Mouse (Mus musculus): ENCODE results near the gene Mei1. TPM values are rescaled to one million over a fixed set of nuclear protein-coding genes. Genes with fewer than 3 reads are reported as not detected.
"Not testable (repeated sequence)": the region's sequence is repeated elsewhere in the genome, so short reads cannot be mapped to it uniquely, and the experiment has no call there.

Gene Mei1
- polyA plus RNA-seq, 1 experiment from 2014 or later = 0.04 TPM

GRCm38 (mm10) chr15:82091061-82091460, 21.3 kb downstream of the Mei1 start:
- Histone ChIP-seq H3K27me3 (no peaks in the 10 kb centered on the region), H3K9me3 (replicated peaks) (no peaks in the 10 kb centered on the region), H3K27ac (no peak overlapping the region), H3K36me3 (ENCODE audit: poor library complexity, severe bottlenecking) (no peaks in the 10 kb centered on the region), H3K4me1 (no peaks in the 10 kb centered on the region), H3K9ac (no peak overlapping the region), H3K4me3 (no peak overlapping the region), H3K4me2 (no peak overlapping the region)
- no peak for ATAC-seq
- WGBS = 85% methylated on average over 7 of the region's 7 CpGs

GRCm38 (mm10) chr15:82106953-82107555, 37.3 kb downstream of the Mei1 start:
- Histone ChIP-seq H3K36me3 (ENCODE audit: poor library complexity, severe bottlenecking) (no peaks in the 10 kb centered on the region), H3K9ac (no peak overlapping the region), H3K4me3 (no peak overlapping the region), H3K4me2 (no peak overlapping the region), H3K27me3 (no peaks in the 10 kb centered on the region), H3K27ac (no peak overlapping the region), H3K4me1 (no peaks in the 10 kb centered on the region), H3K9me3 (replicated peaks) (no peaks in the 10 kb centered on the region)
- WGBS = 15% methylated on average over 8 of the region's 8 CpGs
- no peak for ATAC-seq

- H3K27me3 ChIP-seq = no peaks in the 10 kb centered on the region
- WGBS = 90% methylated on average over 8 of the region's 8 CpGs
- H3K9me3 ChIP-seq (replicated peaks) = no peaks in the 10 kb centered on the region
- no peak overlapping the region for H3K9ac ChIP-seq
- no peak overlapping the region for H3K4me3 ChIP-seq
- H3K4me1 ChIP-seq = no peaks in the 10 kb centered on the region
- no peaks in the 10 kb centered on the region for H3K36me3 ChIP-seq (ENCODE audit: poor library complexity, severe bottlenecking)
- no peak overlapping the region for H3K27ac ChIP-seq
- ATAC-seq = no peak
- H3K4me2 ChIP-seq = no peak overlapping the region
Measured at GRCm38 (mm10) chr15:82120544-82120943, 50.7 kb downstream of the Mei1 start.

- not testable (repeated sequence) for H3K27ac ChIP-seq; H3K9me3 ChIP-seq (replicated peaks); H3K9ac ChIP-seq; H3K36me3 ChIP-seq (ENCODE audit: poor library complexity, severe bottlenecking); ATAC-seq; H3K27me3 ChIP-seq
- peak overlapping the region; percentile 83; the same call in 1 of the 2 replicates for H3K4me3 ChIP-seq
- H3K4me1 ChIP-seq = peaks cover 19% of the 10 kb centered on the region
- 73% methylated on average over 4 of the region's 4 CpGs for WGBS
- H3K4me2 ChIP-seq = peak overlapping the region; percentile 90
Measured at GRCm38 (mm10) chr15:82126690-82127089, 56.9 kb downstream of the Mei1 start.

GRCm38 (mm10) chr15:82127426-82128374, 57.9 kb downstream of the Mei1 start, which contains the start of gene Ccdc134:
Gene Ccdc134, plus strand, starts transcription at chr15:82127922.
- Histone ChIP-seq H3K9ac (peak within 1 kb of the TSS; percentile 78), H3K36me3 (ENCODE audit: poor library complexity, severe bottlenecking) (peaks cover 9% of the 10 kb centered on the region), H3K27me3 (no peaks in the 10 kb centered on the region), H3K4me1 (peaks cover 19% of the 10 kb centered on the region), H3K4me2 (peak within 1 kb of the TSS; percentile 90), H3K27ac (peak within 1 kb of the TSS; percentile 70), H3K9me3 (replicated peaks) (no peaks in the 10 kb centered on the region), H3K4me3 (peak within 1 kb of the TSS; percentile 83)
- ATAC-seq = peak; percentile 99
- WGBS = under 1% methylated on average over 74 of the region's 74 CpGs

- H3K27ac ChIP-seq = no peak overlapping the region
- H3K4me1 ChIP-seq = peaks cover 19% of the 10 kb centered on the region
- peak overlapping the region; percentile 90 for H3K4me2 ChIP-seq
- WGBS = 0% methylated on average over 5 of the region's 5 CpGs
- H3K4me3 ChIP-seq = peak overlapping the region; percentile 83
- H3K27me3 ChIP-seq = no peaks in the 10 kb centered on the region
- H3K36me3 ChIP-seq (ENCODE audit: poor library complexity, severe bottlenecking) = peaks cover 9% of the 10 kb centered on the region
- no peaks in the 10 kb centered on the region for H3K9me3 ChIP-seq (replicated peaks)
- H3K9ac ChIP-seq = peak overlapping the region; percentile 78
- no peak for ATAC-seq
Measured at GRCm38 (mm10) chr15:82128398-82128797, 58.6 kb downstream of the Mei1 start.

- no peaks in the 10 kb centered on the region for H3K9me3 ChIP-seq (replicated peaks)
- 69% methylated on average over 7 of the region's 7 CpGs for WGBS
- H3K9ac ChIP-seq = no peak overlapping the region
- no peak overlapping the region for H3K4me2 ChIP-seq
- ATAC-seq = no peak
- no peak overlapping the region for H3K4me3 ChIP-seq
- no peak overlapping the region for H3K27ac ChIP-seq
- H3K36me3 ChIP-seq (ENCODE audit: poor library complexity, severe bottlenecking) = peaks cover 9% of the 10 kb centered on the region
- no peaks in the 10 kb centered on the region for H3K27me3 ChIP-seq
- peaks cover 19% of the 10 kb centered on the region for H3K4me1 ChIP-seq
Measured at GRCm38 (mm10) chr15:82130599-82130998, 60.8 kb downstream of the Mei1 start.

GRCm38 (mm10) chr15:82135372-82135771, 65.6 kb downstream of the Mei1 start:
- Histone ChIP-seq H3K27ac (peak overlapping the region; percentile 2; the same call in 1 of the 2 replicates), H3K27me3 (no peaks in the 10 kb centered on the region), H3K9ac (no peak overlapping the region), H3K4me2 (no peak overlapping the region), H3K4me3 (no peak overlapping the region), H3K36me3 (ENCODE audit: poor library complexity, severe bottlenecking) (peaks cover 14% of the 10 kb centered on the region), H3K9me3 (replicated peaks) (no peaks in the 10 kb centered on the region), H3K4me1 (no peaks in the 10 kb centered on the region)
- WGBS = 88% methylated on average over 4 of the region's 4 CpGs
- ATAC-seq = no peak

GRCm38 (mm10) chr15:82138565-82138964, 68.8 kb downstream of the Mei1 start:
- peak; percentile 41; the same call in 1 of the 2 replicates for ATAC-seq
- Histone ChIP-seq H3K27me3 (no peaks in the 10 kb centered on the region), H3K4me1 (no peaks in the 10 kb centered on the region), H3K4me2 (no peak overlapping the region), H3K4me3 (no peak overlapping the region), H3K9ac (no peak overlapping the region), H3K27ac (no peak overlapping the region), H3K36me3 (ENCODE audit: poor library complexity, severe bottlenecking) (peaks cover 21% of the 10 kb centered on the region), H3K9me3 (replicated peaks) (no peaks in the 10 kb centered on the region)
- 55% methylated on average over 4 of the region's 4 CpGs for WGBS

GRCm38 (mm10) chr15:82139196-82139595, 69.4 kb downstream of the Mei1 start:
- ATAC-seq = no peak

GRCm38 (mm10) chr15:82140355-82140754, 70.6 kb downstream of the Mei1 start:
- H3K27ac ChIP-seq = no peak overlapping the region
- H3K36me3 ChIP-seq (ENCODE audit: poor library complexity, severe bottlenecking) = peaks cover 21% of the 10 kb centered on the region
- WGBS = 91% methylated on average over 3 of the region's 3 CpGs
- H3K4me2 ChIP-seq = no peak overlapping the region
- H3K9me3 ChIP-seq (replicated peaks) = no peaks in the 10 kb centered on the region
- no peak overlapping the region for H3K9ac ChIP-seq
- ATAC-seq = no peak
- no peaks in the 10 kb centered on the region for H3K27me3 ChIP-seq
- no peak overlapping the region for H3K4me3 ChIP-seq
- H3K4me1 ChIP-seq = peaks cover 9% of the 10 kb centered on the region

More at GRCm38 (mm10) chr15:82139196-82139595, 69.4 kb downstream of the Mei1 start:
- Histone ChIP-seq H3K9me3 (replicated peaks) (no peaks in the 10 kb centered on the region), H3K4me3 (no peak overlapping the region), H3K27me3 (no peaks in the 10 kb centered on the region), H3K27ac (no peak overlapping the region), H3K4me1 (peaks cover 6% of the 10 kb centered on the region), H3K36me3 (ENCODE audit: poor library complexity, severe bottlenecking) (peaks cover 21% of the 10 kb centered on the region), H3K4me2 (no peak overlapping the region), H3K9ac (no peak overlapping the region)
- 91% methylated on average over 8 of the region's 8 CpGs for WGBS

- no peak overlapping the region for H3K4me2 ChIP-seq
- peaks cover 16% of the 10 kb centered on the region for H3K36me3 ChIP-seq (ENCODE audit: poor library complexity, severe bottlenecking)
- ATAC-seq = no peak
- WGBS = 87% methylated on average over 5 of the region's 5 CpGs
- 0 out of 2 replicates have a peak overlapping the region, but pooled peaks have one; percentile 30 for H3K9ac ChIP-seq
- no peaks in the 10 kb centered on the region for H3K9me3 ChIP-seq (replicated peaks)
- H3K27ac ChIP-seq = peak overlapping the region; percentile 70
- no peak overlapping the region for H3K4me3 ChIP-seq
- peaks cover 31% of the 10 kb centered on the region for H3K4me1 ChIP-seq
- H3K27me3 ChIP-seq = no peaks in the 10 kb centered on the region
Measured at GRCm38 (mm10) chr15:82144157-82144556, 74.4 kb downstream of the Mei1 start.
